Mouse (Mus musculus): ENCODE results near the gene Naglu. TPM values are rescaled to one million over a fixed set of nuclear protein-coding genes. Genes with fewer than 3 reads are reported as not detected.

Naglu gene
- 10.0 TPM for total RNA-seq (2023)

GRCm38 (mm10) chr11:101069391-101070188, at the start of gene Naglu:
TSS of gene Naglu (plus strand) at chr11:101070012.

DNA sequence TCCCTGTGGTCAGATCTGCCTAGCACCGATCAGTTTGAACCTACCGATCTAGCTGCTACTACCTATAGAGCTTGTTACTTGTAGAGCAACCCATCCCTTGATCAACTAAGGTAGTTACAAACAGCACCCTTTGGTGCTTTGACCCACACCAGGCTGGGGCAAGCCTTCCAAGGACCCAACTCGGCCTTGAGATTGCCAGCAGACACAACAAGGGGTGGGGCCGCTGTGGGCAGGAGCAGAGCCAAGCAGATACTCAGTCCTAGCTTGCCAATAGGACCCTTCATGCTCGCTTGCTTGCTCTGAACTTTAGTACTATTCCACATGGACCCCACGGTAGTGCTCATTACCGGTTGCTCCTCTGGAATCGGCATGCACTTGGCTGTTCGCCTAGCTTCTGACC, 8.3 kb downstream of the Naglu start, which contains the start of gene Hsd17b1:
Gene Hsd17b1, plus strand, starts transcription at position 291 of the 400 bp plus-strand sequence.

GRCm38 (mm10) chr11:101082208-101083082, 12.6 kb downstream of the Naglu start, which contains the start of gene Coasy:
TSS of gene Coasy (plus strand) at chr11:101082565.

DNA sequence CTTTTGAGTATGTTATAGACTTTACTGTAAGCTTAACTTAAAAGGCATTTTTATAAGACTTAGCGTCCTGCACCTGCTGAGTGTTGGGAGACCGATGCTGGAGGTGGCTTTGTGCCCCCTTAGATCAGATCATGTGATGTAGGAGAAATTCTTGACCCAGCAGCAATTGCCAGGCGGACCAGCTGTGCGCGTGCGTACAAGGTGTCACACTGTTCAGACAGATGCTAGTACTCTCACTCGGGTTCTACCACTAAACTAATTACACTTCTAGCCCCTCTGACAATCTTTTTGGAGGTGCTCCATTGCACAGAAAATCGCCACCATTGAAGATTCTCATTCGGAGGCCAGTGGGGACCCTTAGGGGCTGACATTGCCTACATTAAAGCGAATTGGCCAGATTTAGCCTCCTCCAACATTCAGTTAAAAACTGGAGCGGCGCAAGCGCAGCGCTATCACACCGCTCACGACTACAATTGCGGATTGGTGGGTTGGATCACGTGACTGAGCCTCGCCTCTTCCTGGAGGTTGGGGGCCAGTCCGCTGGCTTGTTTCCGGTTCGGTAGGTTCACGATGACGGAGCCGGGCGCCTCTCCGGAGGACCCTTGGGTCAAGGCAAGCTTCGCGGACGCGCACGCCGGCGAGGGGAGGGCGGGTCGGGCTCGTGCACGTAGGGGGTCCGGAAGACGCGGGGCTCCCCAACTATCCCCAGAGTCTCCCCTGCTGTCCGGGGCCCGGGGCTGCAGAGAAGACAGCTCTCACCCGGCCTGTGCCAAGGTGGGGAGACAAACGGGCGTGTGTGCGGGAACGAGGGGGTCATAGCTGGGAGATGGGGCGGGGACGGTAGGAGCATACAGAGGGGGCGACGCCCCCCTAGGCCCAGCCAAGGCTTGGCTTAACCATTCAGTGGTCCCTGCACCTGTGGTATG, 17.2 kb downstream of the Naglu start, which contains the start of gene Mlx:
Gene Mlx, plus strand, starts transcription at position 522 of the 926 bp plus-strand sequence.

GRCm38 (mm10) chr11:101095314-101096024, 25.7 kb downstream of the Naglu start, which contains the start of gene Psmc3ip:
TSS of gene Psmc3ip (minus strand) at chr11:101095436.

GRCm38 (mm10) chr11:101119761-101120544, 50.1 kb downstream of the Naglu start, which contains the start of the genes Retreg3 and Tubg1:
TSS of gene Retreg3 (minus strand) at chr11:101119893.
TSS of gene Tubg1 (plus strand) at chr11:101119938.

Other genes starting within 250 kb of the Naglu start
- 172 TPM for gene Stat5b, start 219.3 kb upstream of the Naglu start, total RNA-seq (2023)
- gene Stat5a, start 210.7 kb upstream of the Naglu start, total RNA-seq (2023) = 194 TPM
- gene Stat3, start 130.5 kb upstream of the Naglu start, total RNA-seq (2023) = 380 TPM
- gene Cavin1, start 99.1 kb upstream of the Naglu start, total RNA-seq (2023) = 0.15 TPM
- gene Atp6v0a1, start 60.6 kb upstream of the Naglu start, total RNA-seq (2023) = 7.9 TPM
- gene Hsd17b1, start 8.4 kb downstream of the Naglu start, total RNA-seq (2023) = not detected
- 11.0 TPM for gene Coasy, start 12.6 kb downstream of the Naglu start, total RNA-seq (2023)
- gene Mlx, start 17.3 kb downstream of the Naglu start, total RNA-seq (2023) = 31.3 TPM
- 1.8 TPM for gene Psmc3ip, start 25.4 kb downstream of the Naglu start, total RNA-seq (2023)
- gene Retreg3, start 49.9 kb downstream of the Naglu start, total RNA-seq (2023) = 78.0 TPM
- 12.4 TPM for gene Tubg1, start 49.9 kb downstream of the Naglu start, total RNA-seq (2023)
- gene Tubg2, start 85.9 kb downstream of the Naglu start, total RNA-seq (2023) = 1.7 TPM
- 0.32 TPM for gene Cntnap1, start 100.5 kb downstream of the Naglu start, total RNA-seq (2023)
- gene Plekhh3, start 101.3 kb downstream of the Naglu start, total RNA-seq (2023) = 0.35 TPM
- not detected for gene Ccr10, start 105.4 kb downstream of the Naglu start, total RNA-seq (2023)
- 72.5 TPM for gene Ezh1, start 156.5 kb downstream of the Naglu start, total RNA-seq (2023)
- not detected for gene Ramp2, start 176.0 kb downstream of the Naglu start, total RNA-seq (2023)
- 73.4 TPM for gene Vps25, start 183.7 kb downstream of the Naglu start, total RNA-seq (2023)
- gene Wnk4, start 190.6 kb downstream of the Naglu start, total RNA-seq (2023) = 1.8 TPM
- not detected for gene Cntd1, start 209.0 kb downstream of the Naglu start, total RNA-seq (2023)
- 21.3 TPM for gene Coa3, start 209.1 kb downstream of the Naglu start, total RNA-seq (2023)
- 178 TPM for gene Becn1, start 232.3 kb downstream of the Naglu start, total RNA-seq (2023)
- 124 TPM for gene Psme3, start 246.2 kb downstream of the Naglu start, total RNA-seq (2023)

Measured in CD4-positive naive resting alpha-beta T cell, adult 76 days (primary cell).